Mouse (Mus musculus) CD8-positive naive resting alpha-beta T cell, adult 57 days (primary cell): ENCODE results near the gene Alms1. TPM values are rescaled to one million over a fixed set of nuclear protein-coding genes. Genes with fewer than 3 reads are reported as not detected.

Experiments used
- total RNA-seq: library from RNA; stranded (reverse); gene quantifications from one replicate; pipeline ENCODE4 v1.2.4, GENCODE M21; 2023

The Alms1 gene
- total RNA-seq, result 2.6 TPM

GRCm38 (mm10) chr6:85587396-85588143, at the start of gene Alms1:
Gene Alms1 (plus strand): TSS chr6:85587531.

GRCm38 (mm10) chr6:85713105-85713504, 125.8 kb downstream of the Alms1 start, which contains the start of gene Nat8f7:
Gene Nat8f7 (minus strand): TSS chr6:85713205.

Other genes with a start within 250 kb of the Alms1 start
- 0.40 TPM for gene Rab11fip5, start 212.9 kb upstream of the Alms1 start, total RNA-seq
- not detected for gene Noto, start 163.6 kb upstream of the Alms1 start, total RNA-seq
- gene Smyd5, start 155.5 kb upstream of the Alms1 start, total RNA-seq, result 39.3 TPM
- gene Cct7, start 136.0 kb upstream of the Alms1 start, total RNA-seq, result 217 TPM
- gene Pradc1, start 135.6 kb upstream of the Alms1 start, total RNA-seq, result 13.6 TPM
- gene Fbxo41, start 84.5 kb upstream of the Alms1 start, total RNA-seq, result not detected
- not detected for gene Egr4, start 73.9 kb upstream of the Alms1 start, total RNA-seq
- not detected for gene Nat8f7, start 125.7 kb downstream of the Alms1 start, total RNA-seq
- not detected for gene Nat8f3, start 178.2 kb downstream of the Alms1 start, total RNA-seq
- gene Nat8f6, start 233.4 kb downstream of the Alms1 start, total RNA-seq, result not detected
- not detected for gene Nat8f5, start 233.4 kb downstream of the Alms1 start, total RNA-seq
- gene Nat8, start 244.6 kb downstream of the Alms1 start, total RNA-seq, result not detected